ENCODE assay signal across 22 mouse cellular contexts in genomic region chr11:113676847-113677246, GRCm38 (mm10). TPM values are rescaled to one million over a fixed set of nuclear protein-coding genes. Genes with fewer than 3 reads are reported as not detected.
DNase-seq lines count a peak whose midpoint lies in the region; ATAC-seq and TF ChIP-seq lines count a peak whose summit lies in the region.
"Had no signal": no experiment of that assay in that cellular context is flagged by ENCODE, and none has a peak within 500 bp of the region (broad histone marks: within the 10 kb centered on the region; RNA-seq: fewer than 3 reads in every experiment).

No protein-coding gene starts in this region.

- peaks cover 26 to 79% of the 10 kb centered on the region in 2 experiments for H3K36me3 ChIP-seq in CH12.LX (replicated peaks in 1 of 2; ENCODE audit: control insufficient read depth in 1 of 2, insufficient read depth in 1 of 2, low read length in 1 of 2)
- H3K36me3 ChIP-seq in embryonic facial prominence, embryonic 14.5 days (ENCODE audit: control insufficient read depth, insufficient read depth, low read length) = peaks cover 43% of the 10 kb centered on the region

- peak; percentile 17 for DNase-seq in gastrocnemius, adult 2 months
- DNase-seq in gastrocnemius, postnatal 4 days (ENCODE audit: low spot score in 2 of 2) = no peak
- peak; percentile 60 for DNase-seq in CH12.LX (ENCODE audit: extremely low read depth)
- DNase-seq in embryonic facial prominence, embryonic 14.5 days (ENCODE audit: low spot score) = peak; percentile 53
- DNase-seq in kidney, adult 18-20 months = no peak
- DNase-seq in spleen, postnatal 4 days (ENCODE audit: low spot score in 2 of 2) = no peak
- DNase-seq: adrenal gland, postnatal 10 days; B cell, adult 2 months; cerebellum, adult 11-12 months; cerebellum, adult 9-11 months; cerebellum, postnatal 36 days; forebrain, postnatal 0 days; heart, adult 2 months; heart, postnatal 4 days; kidney, adult 2 months had no signal

- H3K27ac ChIP-seq in gastrocnemius, adult 2 months = peak overlapping the region; percentile 75
- H3K27ac ChIP-seq in CH12.LX (ENCODE audit: insufficient read depth, low read depth) = peak overlapping the region; percentile 13; the same call in 1 of the 2 replicates
- peak overlapping the region; percentile 28; the same call in 1 of the 2 replicates for H3K27ac ChIP-seq in embryonic facial prominence, embryonic 14.5 days (replicated peaks; ENCODE audit: low read depth, low read length)
- H3K27ac ChIP-seq: forebrain, embryonic 13.5 days; heart, adult 2 months; heart, embryonic 13.5 days; hindbrain, embryonic 13.5 days; intestine, embryonic 15.5 days had no signal

- peaks cover 86% of the 10 kb centered on the region for H3K79me2 ChIP-seq in CH12.LX (replicated peaks; ENCODE audit: control insufficient read depth, extremely low read depth, insufficient read depth, poor library complexity, severe bottlenecking)

- H3K4me1 ChIP-seq in CH12.LX (ENCODE audit: control insufficient read depth in 1 of 2, insufficient read depth in 2 of 2) = peaks cover 16 to 53% of the 10 kb centered on the region in 2 experiments
- H3K4me1 ChIP-seq in embryonic facial prominence, embryonic 14.5 days (ENCODE audit: control insufficient read depth, insufficient read depth, low read length) = no peaks in the 10 kb centered on the region

- H3K9me3 ChIP-seq in CH12.LX (replicated peaks; ENCODE audit: low read length) = no peaks in the 10 kb centered on the region
- no peaks in the 10 kb centered on the region for H3K9me3 ChIP-seq in embryonic facial prominence, embryonic 14.5 days (ENCODE audit: control insufficient read depth, low read length)
- H3K9me3 ChIP-seq: forebrain, embryonic 13.5 days; heart, embryonic 13.5 days; hindbrain, embryonic 13.5 days; intestine, embryonic 15.5 days had no signal

- no peak for TF ChIP-seq RAD21 in CH12.LX (IDR thresholded peaks at IDR 0.05; ENCODE audit: low read depth, low read length)

- 67% methylated on average over 2 of the region's 2 CpGs for WGBS in embryonic facial prominence, embryonic 14.5 days

- in situ Hi-C loops in CH12.LX (cut with MboI; ENCODE audit: low pct_ligation_motif_present, low pct_unique_long_range_greater_than_20kb, low sequenced_read_pairs) = no loop called here

- TF ChIP-seq EP300 in CH12.LX (IDR thresholded peaks at IDR 0.05; ENCODE audit: low read length) = peak; percentile 82

- 0 out of 2 replicates have a peak, but pooled peaks have one; percentile 10 for ATAC-seq in embryonic facial prominence, embryonic 14.5 days (ENCODE audit: low read depth)
- ATAC-seq: CD4-positive, CD25-positive, alpha-beta regulatory T cell, adult 4 months; forebrain, embryonic 13.5 days; forebrain, postnatal 0 days; intestine, embryonic 15.5 days had no signal

- intact Hi-C loops in gastrocnemius, adult 2 months (cut with DNase I) = no loop called here

- no peak for TF ChIP-seq POLR2A in CH12.LX (IDR thresholded peaks at IDR 0.05; ENCODE audit: low read depth, low read length)

- no peak overlapping the region for H3K4me3 ChIP-seq in gastrocnemius, adult 2 months
- no peak overlapping the region for H3K4me3 ChIP-seq in CH12.LX (replicated peaks in 1 of 3; ENCODE audit: low read depth in 2 of 3, low read length in 2 of 3, poor library complexity in 1 of 3)
- no peak overlapping the region for H3K4me3 ChIP-seq in embryonic facial prominence, embryonic 14.5 days (ENCODE audit: low read depth, low read length)
- H3K4me3 ChIP-seq: forebrain, embryonic 13.5 days; heart, adult 2 months; heart, embryonic 13.5 days; hindbrain, embryonic 13.5 days; intestine, embryonic 15.5 days had no signal

- no peak overlapping the region for H3K9ac ChIP-seq in CH12.LX (ENCODE audit: insufficient read depth, low read depth)
- no peak overlapping the region for H3K9ac ChIP-seq in embryonic facial prominence, embryonic 14.5 days (ENCODE audit: low read depth, low read length)
- H3K9ac ChIP-seq: forebrain, embryonic 13.5 days; hindbrain, embryonic 13.5 days; intestine, embryonic 15.5 days had no signal

- no peaks in the 10 kb centered on the region for H3K27me3 ChIP-seq in CH12.LX (replicated peaks)
- H3K27me3 ChIP-seq in embryonic facial prominence, embryonic 14.5 days (replicated peaks; ENCODE audit: control insufficient read depth, insufficient read depth, low read length) = no peaks in the 10 kb centered on the region
- H3K27me3 ChIP-seq: forebrain, embryonic 13.5 days; heart, embryonic 13.5 days; hindbrain, embryonic 13.5 days; intestine, embryonic 15.5 days had no signal

- TF ChIP-seq CTCF in gastrocnemius, adult 2 months (IDR thresholded peaks at IDR 0.05) = no peak
- no peak for TF ChIP-seq CTCF in CH12.LX (conservative IDR thresholded peaks at IDR 0.05 in 1 of 2, IDR thresholded peaks at IDR 0.05 in 1 of 2; ENCODE audit: low read depth in 2 of 2, low read length in 2 of 2)

- dilution Hi-C loops in CH12.LX (cut with MboI; ENCODE audit: extremely low pct_ligation_motif_present, extremely low pct_unique_long_range_greater_than_20kb, low sequenced_read_pairs) = no loop called here

- H3K4me2 ChIP-seq in CH12.LX (ENCODE audit: insufficient read depth, low read depth, poor library complexity, severe bottlenecking) = no peak overlapping the region
- no peak overlapping the region for H3K4me2 ChIP-seq in embryonic facial prominence, embryonic 14.5 days (ENCODE audit: low read depth, low read length)
- H3K4me2 ChIP-seq: forebrain, embryonic 13.5 days; heart, embryonic 13.5 days; hindbrain, embryonic 13.5 days; intestine, embryonic 15.5 days had no signal

TF ChIP-seq in CH12.LX, 34 proteins besides CTCF, POLR2A, EP300 and RAD21 (continues in another document):
- TF ChIP-seq RCOR1 (conservative IDR thresholded peaks at IDR 0.05; ENCODE audit: low read depth, low read length) (0 out of 2 replicates have a peak, but pooled peaks have one; percentile 43), JUND (conservative IDR thresholded peaks at IDR 0.05; ENCODE audit: low read depth, low read length) (peak; percentile 68; the same call in 1 of the 2 replicates), NRF1 (IDR thresholded peaks at IDR 0.05; ENCODE audit: low read depth, low read length) (no peak), USF1 (IDR thresholded peaks at IDR 0.05; ENCODE audit: low read depth, low read length) (no peak), ZKSCAN1 (IDR thresholded peaks at IDR 0.05; ENCODE audit: borderline replicate concordance, low read depth, low read length) (no peak), PAX5 (IDR thresholded peaks at IDR 0.05; ENCODE audit: low read length) (no peak), CHD2 (IDR thresholded peaks at IDR 0.05; ENCODE audit: low read length) (0 out of 2 replicates have a peak, but pooled peaks have one; percentile 38), HCFC1 (IDR thresholded peaks at IDR 0.05; ENCODE audit: low read depth, low read length) (no peak), MAX (IDR thresholded peaks at IDR 0.05; ENCODE audit: low read length) (0 out of 2 replicates have a peak, but pooled peaks have one; percentile 23), MYC (IDR thresholded peaks at IDR 0.05; ENCODE audit: low read depth, low read length) (peak; percentile 54; the same call in 1 of the 2 replicates), TCF12 (IDR thresholded peaks at IDR 0.05; ENCODE audit: low read depth, low read length) (0 out of 2 replicates have a peak, but pooled peaks have one; percentile 31), ETS1 (conservative IDR thresholded peaks at IDR 0.05; ENCODE audit: low read depth, low read length) (no peak; the same call in 1 of the 2 replicates), USF2 (conservative IDR thresholded peaks at IDR 0.05; ENCODE audit: low read depth, low read length) (no peak), GABPA (IDR thresholded peaks at IDR 0.05; ENCODE audit: insufficient replicate concordance, low read depth, low read length) (no peak), ZMIZ1 (IDR thresholded peaks at IDR 0.05; ENCODE audit: low read depth, low read length) (no peak), NELFE (IDR thresholded peaks at IDR 0.05; ENCODE audit: low read depth, low read length) (0 out of 2 replicates have a peak, but pooled peaks have one; percentile 17), MAZ (IDR thresholded peaks at IDR 0.05; ENCODE audit: low read depth, low read length) (no peak)

RNA-seq across cellular contexts. Expression of gene Fam104a, which starts 7.1 kb away (rescaled TPM):
- total RNA-seq in gastrocnemius, adult 2 months (2021) = 10 to 100 TPM; 29.0 to 33.0 TPM
- 10 to 100 TPM; 29.4 to 31.3 TPM for total RNA-seq in gastrocnemius, postnatal 4 days (2021)
- total RNA-seq in CH12.LX (2012; rRNA removed) (34.9 and 35.3 TPM in 2 replicates), CH12.LX (2014; rRNA removed) (11.6 and 14.6 TPM in 2 replicates)
- polyA plus RNA-seq in CH12.LX (2012; ENCODE audit: insufficient read length, low read depth) = 55.0 and 57.0 TPM in 2 replicates
- polyA plus RNA-seq in embryonic facial prominence, embryonic 14.5 days (2014; fragmentation: Nextera tagmentation; extraction: Ambion mirVana) = 48.3 and 48.6 TPM in 2 replicates

RNA-seq across cellular contexts. Expression of gene D11Wsu47e, which starts 7.4 kb away (rescaled TPM):
- total RNA-seq in gastrocnemius, adult 2 months (2021) = 1 to 10 TPM; 4.5 to 6.3 TPM
- total RNA-seq in gastrocnemius, postnatal 4 days (2021) = 10 to 100 TPM; 11.3 to 16.7 TPM
- total RNA-seq in CH12.LX (2012; rRNA removed) (25.1 and 30.1 TPM in 2 replicates), CH12.LX (2014; rRNA removed) (25.6 and 29.6 TPM in 2 replicates)
- 24.7 and 26.2 TPM in 2 replicates for polyA plus RNA-seq in CH12.LX (2012; ENCODE audit: insufficient read length, low read depth)
- polyA plus RNA-seq in embryonic facial prominence, embryonic 14.5 days (2014; fragmentation: Nextera tagmentation; extraction: Ambion mirVana) = 18.8 and 20.9 TPM in 2 replicates

RNA-seq across cellular contexts. Expression of gene Slc39a11, which starts 27.0 kb away (rescaled TPM):
- 1 to 10 TPM; 1.8 to 3.0 TPM for total RNA-seq in gastrocnemius, adult 2 months (2021)
- 1 to 10 TPM; 8.2 to 8.9 TPM for total RNA-seq in gastrocnemius, postnatal 4 days (2021)
- total RNA-seq in CH12.LX (2012; rRNA removed) (52.2 and 54.4 TPM in 2 replicates), CH12.LX (2014; rRNA removed) (43.2 and 44.9 TPM in 2 replicates)
- 51.0 and 53.1 TPM in 2 replicates for polyA plus RNA-seq in CH12.LX (2012; ENCODE audit: insufficient read length, low read depth)
- 23.6 and 25.6 TPM in 2 replicates for polyA plus RNA-seq in embryonic facial prominence, embryonic 14.5 days (2014; fragmentation: Nextera tagmentation; extraction: Ambion mirVana)

RNA-seq across cellular contexts. Expression of gene Cog1, which starts 27.9 kb away (rescaled TPM):
- 10 to 100 TPM; 18.5 to 19.1 TPM for total RNA-seq in gastrocnemius, adult 2 months (2021)
- 10 to 100 TPM; 23.0 to 26.6 TPM for total RNA-seq in gastrocnemius, postnatal 4 days (2021)
- 28.2 and 28.6 TPM in 2 replicates for total RNA-seq in CH12.LX (2012; rRNA removed)
- 15.4 and 15.8 TPM in 2 replicates for total RNA-seq in CH12.LX (2014; rRNA removed)
- polyA plus RNA-seq in CH12.LX (2012; ENCODE audit: insufficient read length, low read depth) = 31.5 and 38.6 TPM in 2 replicates
- 23.4 and 27.7 TPM in 2 replicates for polyA plus RNA-seq in embryonic facial prominence, embryonic 14.5 days (2014; fragmentation: Nextera tagmentation; extraction: Ambion mirVana)

RNA-seq across cellular contexts. Expression of gene Cpsf4l, which starts 33.0 kb away (rescaled TPM):
- total RNA-seq in gastrocnemius, adult 2 months (2021) = not detected
- not detected for total RNA-seq in gastrocnemius, postnatal 4 days (2021)
- total RNA-seq in CH12.LX (2012; rRNA removed) (0.13 TPM in 1 of 2 replicates, not detected in the other), CH12.LX (2014; rRNA removed) (not detected in 2 replicates)
- polyA plus RNA-seq in CH12.LX (2012; ENCODE audit: insufficient read length, low read depth) = 0.43 and 0.53 TPM in 2 replicates
- polyA plus RNA-seq in embryonic facial prominence, embryonic 14.5 days (2014; fragmentation: Nextera tagmentation; extraction: Ambion mirVana) = 1.2 and 2.1 TPM in 2 replicates
- total RNA-seq: forebrain, postnatal 0 days; gastrocnemius, adult 8-10 months; heart, adult 2 months; heart, postnatal 4 days; MEL had no signal
- polyA plus RNA-seq: heart, adult 2 months; intestine, embryonic 15.5 days had no signal

Comparison
In these comparisons a context has a peak if more than half of its experiments do, and no peak if none do; other contexts are left out.
1. DNase-seq: peak in gastrocnemius, adult 2 months (single experiment), CH12.LX (single experiment) and embryonic facial prominence, embryonic 14.5 days (single experiment); none in gastrocnemius, postnatal 4 days (0 of 2), kidney, adult 18-20 months (single experiment) and spleen, postnatal 4 days (0 of 2).
2. H3K27ac ChIP-seq: peak in every context shown above with its lines; median percentile 75 in gastrocnemius, adult 2 months; 28 in embryonic facial prominence, embryonic 14.5 days; 13 in CH12.LX.
3. RNA of gene Slc39a11, which starts 27.0 kb away (total RNA-seq): 43.2 to 54.4 TPM in CH12.LX; 8.2 to 8.9 TPM in gastrocnemius, postnatal 4 days and 1.8 to 3.0 TPM in gastrocnemius, adult 2 months; every median in the first group is over 4 times any median in the second.